Mouse (Mus musculus) gastrocnemius, adult 18-20 months (tissue): ENCODE results near the gene Prkag2. TPM values are rescaled to one million over a fixed set of nuclear protein-coding genes. Genes with fewer than 3 reads are reported as not detected.
"Not testable (repeated sequence)": the region's sequence is repeated elsewhere in the genome, so short reads cannot be mapped to it uniquely, and the experiment has no call there.

Experiments
- DNase-seq: peaks from one replicate; pipeline ENCODE4 v3.0.0; 2021; ENCODE audit warnings: low spot score
- total RNA-seq, 2 experiments: library from RNA; stranded (reverse); gene quantifications; 2 replicates each; pipeline ENCODE4 v1.2.3; 2021

Prkag2 gene
- total RNA-seq, 2 experiments from 2014 or later = 6.7 to 9.9 TPM

DNA sequence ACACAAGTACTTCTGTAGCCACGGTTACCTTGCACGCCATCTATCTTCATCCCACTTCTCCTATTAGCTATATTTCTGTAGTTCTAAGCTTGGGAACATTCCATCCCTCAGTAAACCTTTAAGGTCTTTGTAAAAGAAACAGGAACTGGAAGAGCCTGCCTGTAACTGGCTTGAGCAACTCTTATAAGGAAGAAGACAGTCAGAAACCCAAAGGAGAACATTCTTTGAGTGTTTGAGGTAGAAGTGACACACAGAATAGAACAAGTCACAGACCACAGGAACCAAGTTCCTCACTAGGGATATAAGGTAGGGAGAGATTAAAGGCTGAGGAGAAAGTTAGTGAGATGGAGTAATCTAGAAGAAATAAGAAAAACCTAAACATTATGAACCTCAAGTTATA lies 273.3 kb downstream of the Prkag2 start:
- no peak for DNase-seq

DNA sequence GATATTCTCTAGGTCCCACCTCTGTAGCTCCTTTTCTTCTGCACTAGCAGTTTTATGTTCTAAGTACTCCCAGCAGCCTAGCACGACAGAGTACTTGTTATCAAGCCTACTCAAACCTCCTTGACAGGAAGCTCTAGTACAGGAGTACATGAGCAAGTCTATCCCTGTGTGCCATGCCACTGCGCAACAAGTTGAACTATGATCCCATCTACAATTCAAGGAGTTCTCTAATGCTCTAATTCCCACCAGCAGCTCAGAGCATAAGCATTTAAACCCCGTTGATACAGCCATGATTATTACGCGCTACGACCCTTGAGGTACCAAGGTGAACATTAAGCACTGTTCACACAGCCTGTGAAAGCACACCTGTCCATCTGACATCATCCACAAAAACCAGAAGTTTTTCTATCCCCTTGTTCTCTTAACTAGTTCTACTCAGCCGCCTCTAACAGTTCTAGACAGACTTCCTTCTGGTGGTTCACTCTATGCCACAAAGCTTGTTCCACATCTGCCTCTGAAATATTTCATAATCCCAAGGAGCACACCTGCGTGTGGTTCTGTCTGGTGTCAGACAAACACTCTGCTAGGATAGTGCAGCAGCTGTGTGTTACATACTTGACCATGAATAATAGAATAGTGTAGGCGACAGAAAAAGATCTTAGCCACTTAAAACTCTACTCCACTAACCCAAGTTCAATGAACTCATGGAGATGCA lies 274.2 kb downstream of the Prkag2 start:
- no peak for DNase-seq

DNA sequence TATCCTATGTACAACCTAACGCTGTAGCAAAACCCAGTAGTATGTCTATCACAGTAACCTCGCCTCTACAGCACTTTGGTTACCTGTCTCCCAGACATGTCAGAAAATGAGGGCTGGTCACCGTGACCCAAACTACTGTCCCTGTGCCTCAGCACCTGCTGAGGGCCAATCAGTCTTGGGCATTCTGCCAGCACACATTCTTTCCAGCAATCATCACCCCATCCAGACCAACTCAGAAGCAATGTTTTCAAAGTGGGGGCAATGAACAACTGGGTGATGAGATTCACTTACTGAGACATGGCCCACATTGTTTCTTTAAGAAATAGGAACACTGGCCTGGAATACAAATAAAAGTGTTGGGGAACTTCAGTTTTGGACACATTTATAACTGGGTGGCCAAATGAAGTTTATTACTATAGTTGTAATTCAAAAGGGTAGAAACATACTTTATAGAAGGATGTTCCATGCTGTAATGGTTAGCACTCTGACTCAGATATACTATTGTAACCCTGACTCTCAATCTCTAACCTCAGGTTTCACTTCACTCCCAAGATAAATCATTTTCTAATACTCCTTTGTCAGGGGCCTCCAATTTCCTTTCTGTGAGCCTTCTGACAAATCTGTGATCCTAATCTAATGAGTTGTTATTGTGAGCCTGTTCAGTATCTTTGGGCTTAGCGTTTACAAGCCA lies 274.9 kb downstream of the Prkag2 start:
- peak; percentile 38 for DNase-seq

DNA sequence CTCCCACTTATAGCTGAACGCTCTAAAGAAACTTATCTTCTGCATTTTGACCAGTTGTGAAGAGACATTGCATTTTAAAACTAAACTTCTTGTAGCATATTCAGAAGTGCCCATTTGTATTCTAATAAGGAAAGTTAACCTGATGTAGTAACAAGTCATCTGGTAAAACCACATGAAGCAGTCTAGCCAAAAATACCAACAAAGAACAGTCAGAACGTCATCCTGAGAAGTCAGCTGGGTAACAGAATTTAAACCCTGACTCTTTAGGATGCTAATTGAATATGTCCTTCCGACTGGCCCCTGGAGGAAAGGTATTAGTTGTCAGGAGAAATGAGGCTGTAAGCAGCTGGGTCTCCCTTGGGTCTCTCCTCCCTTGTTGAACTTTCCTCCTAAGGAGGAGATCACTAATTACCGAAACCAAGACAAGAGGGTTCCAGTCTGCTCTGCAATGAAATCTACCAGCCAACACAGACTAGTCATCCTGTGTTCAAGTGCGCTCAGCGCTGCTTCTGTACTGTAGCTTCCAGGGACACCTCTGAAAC lies 276.5 kb downstream of the Prkag2 start:
- no peak for DNase-seq

DNA sequence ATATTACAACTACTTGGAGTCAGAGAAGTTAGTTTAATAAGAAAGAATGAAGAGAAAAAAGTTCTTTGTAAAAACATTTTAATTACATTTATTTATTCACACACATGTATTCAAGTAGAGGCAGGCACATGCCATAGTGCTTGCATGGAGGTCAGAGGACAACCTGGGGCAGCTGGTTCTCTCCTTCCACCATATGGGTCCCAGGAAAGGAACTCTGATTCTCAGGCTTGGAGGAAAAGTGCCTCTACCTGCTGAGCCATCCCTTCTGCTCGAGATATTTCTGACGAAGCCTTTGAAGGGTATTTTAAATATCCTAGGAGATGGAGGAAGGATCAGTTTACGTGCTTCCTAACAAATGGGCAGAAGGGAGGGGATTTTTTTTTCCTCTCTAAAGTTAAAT lies 277.7 kb downstream of the Prkag2 start:
- no peak for DNase-seq

DNA sequence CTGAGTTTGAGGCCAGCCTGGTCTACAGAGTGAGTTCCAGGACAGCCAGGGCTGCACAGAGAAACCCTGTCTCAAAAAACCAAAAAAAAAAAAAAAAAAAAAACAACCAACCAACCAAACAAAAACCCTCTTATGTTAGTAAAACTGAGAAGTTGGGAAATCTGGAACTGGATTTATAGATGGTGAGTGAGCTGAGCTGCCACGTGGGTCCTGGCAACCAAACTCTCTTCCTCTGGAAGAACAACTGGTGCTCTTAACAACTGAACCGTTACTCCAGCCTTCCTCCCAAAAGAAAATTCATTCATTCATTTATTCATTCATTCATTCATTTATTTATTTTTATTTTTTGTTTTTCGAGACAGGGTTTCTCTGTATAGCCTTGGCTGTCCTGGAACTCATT lies 278.2 kb downstream of the Prkag2 start:
- DNase-seq = not testable (repeated sequence)

DNA sequence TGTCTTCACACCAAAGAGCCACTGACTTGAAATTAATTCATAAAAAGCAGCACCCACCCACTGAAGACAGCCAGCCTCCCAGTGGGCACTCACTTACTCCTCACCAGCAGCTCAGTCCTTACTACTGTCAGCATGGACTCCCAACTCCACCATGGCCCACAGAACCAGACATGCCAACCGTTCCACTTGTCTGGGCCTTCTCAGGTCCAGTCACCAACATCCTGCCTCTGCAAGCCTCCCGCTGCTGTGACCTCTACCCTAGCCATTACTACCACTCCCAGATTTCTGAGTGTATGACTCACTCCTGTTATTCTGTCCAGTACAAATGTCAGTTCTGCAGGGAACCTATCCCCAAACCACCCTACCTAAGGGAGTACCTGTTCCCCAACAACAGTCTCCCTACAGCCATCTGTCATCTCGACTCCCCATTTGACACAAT lies 279.0 kb downstream of the Prkag2 start:
- no peak for DNase-seq

DNA sequence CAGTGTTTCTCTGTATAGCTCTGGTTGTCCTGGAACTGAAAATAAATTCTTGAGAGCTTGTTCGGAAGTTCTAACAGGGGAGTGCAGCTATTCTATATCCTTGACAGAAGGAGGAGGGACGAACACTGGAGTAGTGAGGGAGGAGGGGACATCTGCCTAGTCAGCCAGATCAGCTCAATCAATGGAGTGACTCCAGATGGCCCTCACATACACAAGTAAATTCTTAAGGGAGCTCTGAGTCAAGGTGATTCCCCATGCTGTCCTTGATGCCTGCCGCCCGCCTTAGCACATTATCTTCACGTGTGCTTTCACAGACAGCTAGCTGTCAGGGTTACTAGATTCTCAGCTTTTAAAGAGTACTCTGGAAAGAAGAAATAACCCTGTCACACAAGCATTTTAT lies 279.8 kb downstream of the Prkag2 start:
- no peak for DNase-seq

DNA sequence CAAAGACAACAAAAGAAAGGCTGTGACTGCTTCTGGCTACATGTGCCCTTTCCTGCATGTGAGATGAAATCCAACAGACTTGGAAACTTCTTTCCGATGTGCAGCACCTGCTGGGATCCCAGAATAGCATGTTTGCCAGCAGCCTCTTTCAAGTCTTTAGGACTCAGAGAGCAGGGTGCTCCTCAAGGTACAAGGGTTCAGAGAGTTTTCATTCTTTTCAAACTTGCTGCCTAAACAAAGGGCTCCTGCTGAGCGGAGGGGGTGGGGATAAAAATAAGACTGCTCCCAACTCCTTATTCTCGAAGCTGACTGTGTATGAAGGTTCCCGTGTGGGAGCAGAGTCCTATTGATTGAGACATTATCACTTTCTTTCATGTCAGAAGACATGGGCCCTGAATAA lies 283.3 kb downstream of the Prkag2 start:
- DNase-seq = no peak

DNA sequence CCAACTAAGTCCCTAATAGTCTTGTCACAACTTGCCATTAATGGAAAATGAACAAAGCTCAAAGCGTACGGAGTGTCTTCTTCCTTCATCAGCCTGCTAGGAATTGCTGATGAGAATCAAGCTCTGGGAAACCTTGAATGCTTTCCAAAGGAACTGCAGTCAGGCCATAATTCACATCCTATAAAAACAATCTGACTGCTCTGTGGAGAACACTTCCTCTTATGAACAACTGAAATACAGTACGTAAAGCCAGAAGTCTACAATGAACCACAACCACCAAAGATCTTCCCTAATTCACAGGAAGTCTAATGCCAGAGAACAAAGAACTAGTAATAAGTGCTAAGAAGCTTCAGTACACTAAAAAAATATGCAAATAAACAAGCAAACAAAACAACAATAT lies 286.5 kb downstream of the Prkag2 start:
- DNase-seq = no peak

DNA sequence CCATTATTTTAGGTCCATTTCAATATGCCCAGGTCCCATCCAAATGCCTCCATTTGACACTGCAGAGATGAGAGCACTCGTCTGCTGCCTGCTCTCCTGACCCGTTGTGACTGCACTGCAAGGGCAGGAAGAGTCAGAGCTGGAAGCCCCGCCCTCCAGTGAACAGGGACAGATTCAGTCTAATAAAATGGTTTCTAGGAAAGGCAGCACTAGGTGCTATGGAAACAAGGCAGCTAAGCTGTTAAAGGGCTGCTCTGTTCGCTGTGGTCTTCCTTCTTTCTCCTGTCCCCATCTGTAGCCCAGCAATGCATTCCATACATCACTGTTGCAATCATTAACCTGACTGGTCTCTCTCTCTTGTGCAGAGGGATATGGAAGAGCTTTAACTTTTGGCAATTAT lies 287.4 kb downstream of the Prkag2 start:
- no peak for DNase-seq

Other genes with a start within 250 kb of the Prkag2 start
- gene Galntl5, start 80.8 kb upstream of the Prkag2 start, total RNA-seq = not detected
- gene Galnt11, start 121.3 kb upstream of the Prkag2 start, total RNA-seq = 10 to 100 TPM in 1 of 2 experiments, 1 to 10 TPM in 1; 9.3 to 11.0 TPM
- not detected for gene E130116L18Rik, start 122.5 kb upstream of the Prkag2 start, total RNA-seq